Mouse (Mus musculus): ENCODE data around the gene Cd177. TPM values are rescaled to one million over a fixed set of nuclear protein-coding genes. Genes with fewer than 3 reads are reported as not detected.
A peak's percentile ranks its signal among the peaks of the same experiment; 100 is the strongest.
"Not testable (repeated sequence)": the region's sequence is repeated elsewhere in the genome, so short reads cannot be mapped to it uniquely, and the experiment has no call there.

Gene Cd177
- polyA plus RNA-seq, 1 experiment from 2014 or later: 0.11 TPM

DNA sequence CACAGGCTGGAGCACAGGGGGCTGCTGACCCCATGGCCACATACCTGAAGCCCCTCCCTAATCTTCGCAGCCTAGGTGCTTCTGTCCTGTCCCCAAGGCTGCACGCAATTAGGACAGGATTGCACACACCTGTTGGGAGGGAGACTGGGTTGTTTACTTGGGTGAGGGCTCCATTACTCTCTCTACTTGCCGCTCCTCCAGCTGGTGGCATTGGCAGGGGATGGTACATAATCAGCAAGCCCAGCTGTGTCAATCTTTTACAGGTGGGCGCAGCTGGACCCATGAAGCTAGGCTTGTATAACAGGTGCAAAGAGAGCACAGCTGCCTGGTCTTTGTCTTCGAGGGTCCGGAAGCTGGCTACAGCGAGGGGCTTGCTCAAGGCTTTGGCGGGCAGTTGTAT, 2.5 kb upstream of the Cd177 start:
- no peaks in the 10 kb centered on the region for H3K4me1 ChIP-seq (replicated peaks; ENCODE audit: control insufficient read depth, insufficient read depth, low read length)
- WGBS: 92% methylated on average over 8 of the region's 8 CpGs

DNA sequence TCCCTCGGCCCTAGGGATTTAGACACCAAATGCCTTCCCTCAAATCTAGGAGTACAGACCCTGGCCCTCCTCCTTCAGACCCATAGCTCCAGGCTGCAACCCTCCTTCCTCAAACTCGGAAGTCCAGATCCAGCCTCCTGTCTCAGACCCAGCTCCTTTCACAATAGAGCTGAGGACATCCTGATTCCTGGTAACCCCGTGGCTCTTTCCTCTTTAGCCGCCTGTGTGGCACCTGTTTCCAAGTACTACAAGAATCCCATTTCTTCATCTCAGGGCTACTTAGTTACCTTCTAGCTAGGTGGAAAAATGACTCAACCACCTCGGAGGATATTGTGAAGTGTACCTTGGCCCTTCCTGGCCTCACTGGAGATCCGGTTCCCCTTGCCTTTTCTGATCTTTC, 1.1 kb upstream of the Cd177 start:
- WGBS: 82% methylated on average over 6 of the region's 6 CpGs
- H3K4me2 ChIP-seq (replicated peaks): no peak overlapping the region
- no peaks in the 10 kb centered on the region for H3K36me3 ChIP-seq (replicated peaks; ENCODE audit: control insufficient read depth, insufficient read depth)
- DNase-seq (ENCODE audit: low spot score) (no peak), ATAC-seq (ENCODE audit: low FRiP score) (no peak)
- H3K4me1 ChIP-seq (replicated peaks; ENCODE audit: control insufficient read depth, insufficient read depth, low read length): no peaks in the 10 kb centered on the region
- no peak overlapping the region for H3K27ac ChIP-seq
- H3K4me3 ChIP-seq (replicated peaks; ENCODE audit: low read length): no peak overlapping the region
- no peaks in the 10 kb centered on the region for H3K27me3 ChIP-seq (ENCODE audit: control insufficient read depth, insufficient read depth, low read length)
- H3K9ac ChIP-seq: no peak overlapping the region
- no peaks in the 10 kb centered on the region for H3K9me3 ChIP-seq (ENCODE audit: control insufficient read depth, low read length)

More for the DNA sequence above, 2.5 kb upstream of the Cd177 start:
- no peaks in the 10 kb centered on the region for H3K9me3 ChIP-seq (ENCODE audit: control insufficient read depth, low read length)
- H3K4me2 ChIP-seq (replicated peaks): no peak overlapping the region
- no peak overlapping the region for H3K9ac ChIP-seq
- H3K27me3 ChIP-seq (ENCODE audit: control insufficient read depth, insufficient read depth, low read length): no peaks in the 10 kb centered on the region
- ATAC-seq (ENCODE audit: low FRiP score) (no peak), DNase-seq (ENCODE audit: low spot score) (no peak)
- H3K36me3 ChIP-seq (replicated peaks; ENCODE audit: control insufficient read depth, insufficient read depth): no peaks in the 10 kb centered on the region
- no peak overlapping the region for H3K27ac ChIP-seq
- H3K4me3 ChIP-seq (replicated peaks; ENCODE audit: low read length): no peak overlapping the region

DNA sequence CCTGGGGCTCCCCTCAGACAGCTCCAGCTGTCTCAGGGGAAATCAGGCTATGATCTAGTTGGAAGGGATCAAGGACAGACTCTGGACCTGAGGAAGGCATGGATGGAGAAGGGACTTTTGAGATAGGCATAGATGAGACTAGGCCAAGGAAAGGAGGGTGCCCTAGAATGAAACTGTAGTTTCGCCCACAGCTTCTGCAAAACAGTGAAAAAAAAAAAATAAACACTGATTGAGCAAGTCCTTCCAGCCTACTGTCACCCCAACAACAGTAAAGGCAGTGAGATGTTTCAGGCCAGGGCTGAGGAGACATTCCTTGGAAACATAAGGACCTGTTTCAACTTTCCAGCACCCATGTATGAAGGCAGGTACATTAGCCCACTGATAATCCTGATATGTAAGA, 1.6 kb downstream of the Cd177 start:
- no peaks in the 10 kb centered on the region for H3K4me1 ChIP-seq (replicated peaks; ENCODE audit: control insufficient read depth, insufficient read depth, low read length)
- no peak overlapping the region for H3K9ac ChIP-seq
- no peak for DNase-seq (ENCODE audit: low spot score)
- no peaks in the 10 kb centered on the region for H3K9me3 ChIP-seq (ENCODE audit: control insufficient read depth, low read length)
- no peak overlapping the region for H3K27ac ChIP-seq
- no peak for ATAC-seq (ENCODE audit: low FRiP score)
- 91% methylated on average over 1 of the region's 1 CpGs for WGBS
- H3K36me3 ChIP-seq (replicated peaks; ENCODE audit: control insufficient read depth, insufficient read depth): no peaks in the 10 kb centered on the region
- no peak overlapping the region for H3K4me2 ChIP-seq (replicated peaks)
- H3K27me3 ChIP-seq (ENCODE audit: control insufficient read depth, insufficient read depth, low read length): no peaks in the 10 kb centered on the region
- no peak overlapping the region for H3K4me3 ChIP-seq (replicated peaks; ENCODE audit: low read length)

DNA sequence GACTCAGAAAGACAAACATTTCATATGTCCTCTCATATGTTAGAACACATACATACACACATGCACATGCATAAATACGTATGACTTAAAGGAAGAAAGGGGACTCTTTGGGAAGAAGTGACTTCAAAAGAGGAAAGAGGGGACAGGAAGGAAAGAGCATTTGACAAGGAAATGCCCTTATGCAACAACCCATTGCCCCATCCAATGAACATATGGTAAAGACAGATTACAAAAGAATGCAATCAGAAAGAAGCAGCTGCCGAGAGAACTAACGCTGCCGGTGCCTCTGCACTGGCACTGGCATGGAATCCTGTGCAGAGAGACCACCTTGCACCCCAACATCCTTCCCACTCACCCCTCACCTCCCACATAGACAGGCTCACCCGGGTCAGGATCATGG, 6.6 kb downstream of the Cd177 start:
- H3K9me3 ChIP-seq (ENCODE audit: control insufficient read depth, low read length): no peaks in the 10 kb centered on the region
- no peak overlapping the region for H3K27ac ChIP-seq
- H3K36me3 ChIP-seq (replicated peaks; ENCODE audit: control insufficient read depth, insufficient read depth): no peaks in the 10 kb centered on the region
- DNase-seq (ENCODE audit: low spot score): no peak
- no peak for ATAC-seq (ENCODE audit: low FRiP score)
- H3K9ac ChIP-seq: no peak overlapping the region
- no peaks in the 10 kb centered on the region for H3K27me3 ChIP-seq (ENCODE audit: control insufficient read depth, insufficient read depth, low read length)
- no peak overlapping the region for H3K4me3 ChIP-seq (replicated peaks; ENCODE audit: low read length)
- no peak overlapping the region for H3K4me2 ChIP-seq (replicated peaks)
- WGBS: 74% methylated on average over 5 of the region's 5 CpGs
- peaks cover 9% of the 10 kb centered on the region for H3K4me1 ChIP-seq (replicated peaks; ENCODE audit: control insufficient read depth, insufficient read depth, low read length)

DNA sequence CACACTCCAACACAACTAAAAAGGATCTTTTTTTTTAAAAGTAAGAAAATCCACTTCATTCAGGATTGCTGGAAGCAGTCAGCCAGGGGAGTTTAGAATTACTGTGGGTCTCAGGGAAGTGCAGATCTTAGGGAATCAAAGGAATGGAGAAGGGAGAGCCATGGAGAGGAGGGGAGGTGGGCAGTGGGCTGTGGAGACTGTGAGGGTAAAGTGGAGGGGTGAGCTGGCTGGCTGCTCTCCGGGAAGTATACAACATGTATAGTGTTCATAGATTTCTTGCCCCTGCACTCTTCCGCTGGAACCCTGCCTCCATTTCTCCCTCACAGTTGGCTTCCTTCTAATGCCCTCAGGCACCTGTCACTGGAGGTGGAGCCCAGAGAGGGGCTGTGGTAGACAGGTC, 8.5 kb downstream of the Cd177 start:
- Histone ChIP-seq H3K4me1 (replicated peaks; ENCODE audit: control insufficient read depth, insufficient read depth, low read length) (peaks cover 9% of the 10 kb centered on the region), H3K27ac (no peak overlapping the region), H3K4me2 (replicated peaks) (no peak overlapping the region), H3K9ac (no peak overlapping the region), H3K36me3 (replicated peaks; ENCODE audit: control insufficient read depth, insufficient read depth) (no peaks in the 10 kb centered on the region), H3K4me3 (replicated peaks; ENCODE audit: low read length) (no peak overlapping the region), H3K9me3 (ENCODE audit: control insufficient read depth, low read length) (no peaks in the 10 kb centered on the region), H3K27me3 (ENCODE audit: control insufficient read depth, insufficient read depth, low read length) (no peaks in the 10 kb centered on the region)
- DNase-seq (ENCODE audit: low spot score) (no peak), ATAC-seq (ENCODE audit: low FRiP score) (no peak)
- WGBS: 79% methylated on average over 2 of the region's 2 CpGs

DNA sequence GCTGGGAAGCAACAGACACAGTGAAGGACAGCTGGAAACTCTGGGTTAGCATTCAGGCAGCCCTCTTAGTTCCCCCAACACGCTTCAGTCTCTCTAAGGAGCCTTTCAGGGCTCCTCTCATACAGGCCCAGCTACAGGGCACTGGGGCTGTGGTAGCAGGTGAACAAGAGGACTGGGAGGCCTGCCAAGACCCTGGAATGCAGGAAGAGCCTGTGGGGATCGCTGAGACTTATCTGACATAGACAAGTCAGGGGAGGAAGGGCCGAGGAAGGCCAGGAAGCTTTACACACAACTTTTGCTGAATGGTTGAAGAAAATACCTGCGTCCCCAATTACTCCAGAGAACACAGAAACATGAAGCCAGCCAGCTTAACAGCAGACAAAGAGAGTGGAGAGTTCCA, 9.4 kb downstream of the Cd177 start:
- ATAC-seq (ENCODE audit: low FRiP score) (no peak), DNase-seq (ENCODE audit: low spot score) (no peak)
- H3K4me3 ChIP-seq (replicated peaks; ENCODE audit: low read length): no peak overlapping the region
- no peak overlapping the region for H3K9ac ChIP-seq
- no peaks in the 10 kb centered on the region for H3K9me3 ChIP-seq (ENCODE audit: control insufficient read depth, low read length)
- no peak overlapping the region for H3K27ac ChIP-seq
- H3K4me2 ChIP-seq (replicated peaks): no peak overlapping the region
- 48% methylated on average over 4 of the region's 4 CpGs for WGBS
- peaks cover 9% of the 10 kb centered on the region for H3K4me1 ChIP-seq (replicated peaks; ENCODE audit: control insufficient read depth, insufficient read depth, low read length)
- no peaks in the 10 kb centered on the region for H3K27me3 ChIP-seq (ENCODE audit: control insufficient read depth, insufficient read depth, low read length)
- H3K36me3 ChIP-seq (replicated peaks; ENCODE audit: control insufficient read depth, insufficient read depth): no peaks in the 10 kb centered on the region

DNA sequence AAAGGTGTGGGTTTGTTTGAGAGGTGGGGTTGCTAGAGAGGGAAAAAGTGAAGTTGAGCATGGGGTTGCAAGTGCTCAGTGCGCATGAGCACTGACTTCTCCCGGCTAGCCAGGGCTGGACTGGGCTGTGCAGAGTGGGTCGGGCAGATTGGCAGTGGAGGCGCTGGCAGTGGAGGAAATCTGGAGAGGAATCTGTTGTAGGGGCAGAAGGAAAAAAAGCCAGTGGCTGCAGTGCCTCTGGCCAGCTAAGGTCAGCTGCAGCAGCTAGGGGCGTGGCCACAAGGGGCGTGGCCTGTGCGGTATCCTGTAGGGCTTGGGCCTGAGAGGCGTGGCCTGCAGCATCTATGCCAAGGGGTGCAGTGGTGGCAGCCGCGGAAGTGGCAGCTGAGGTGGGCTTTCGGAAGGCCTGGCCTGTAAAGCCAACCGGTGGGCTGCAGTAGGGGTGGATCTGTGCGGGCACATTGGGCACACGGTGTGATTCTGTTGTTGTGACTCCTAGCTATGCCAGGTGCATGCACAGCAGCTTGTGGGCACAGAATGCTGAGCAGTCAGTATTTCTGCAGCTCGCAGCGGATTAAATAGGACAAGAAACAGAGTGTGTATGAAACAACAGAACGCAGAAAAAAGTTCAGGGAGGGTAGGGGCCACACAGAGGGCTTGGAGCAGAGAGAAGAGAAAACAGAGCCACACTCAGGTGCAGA, 24.0 kb downstream of the Cd177 start:
- peak overlapping the region; percentile 44 for H3K9ac ChIP-seq

DNA sequence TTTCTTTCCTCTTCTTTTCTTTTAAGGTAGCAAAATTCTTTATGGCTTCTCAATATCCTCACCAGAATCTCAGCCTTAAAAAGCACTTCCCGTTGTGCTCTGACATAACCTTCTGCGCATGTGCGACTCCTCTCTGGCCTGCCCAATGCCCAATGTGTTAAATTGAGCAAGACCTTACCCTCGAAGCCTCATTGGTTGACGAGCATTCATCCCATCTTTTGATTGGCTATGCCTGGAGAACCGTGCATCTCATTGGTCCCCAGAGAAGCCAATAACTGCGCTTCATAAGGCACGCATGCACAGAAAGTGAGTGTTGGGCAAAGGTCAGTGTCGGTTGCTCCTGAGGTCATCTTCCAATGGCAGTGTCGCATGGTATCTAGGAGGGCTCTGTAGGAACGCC, 33.3 kb downstream of the Cd177 start, which contains the start of gene Gm4763:
Gene Gm4763, minus strand, starts transcription at position 101 of the 400 bp plus-strand sequence.
- not testable (repeated sequence) for H3K27ac ChIP-seq; H3K4me3 ChIP-seq (replicated peaks; ENCODE audit: low read length); H3K4me2 ChIP-seq (replicated peaks); ATAC-seq (ENCODE audit: low FRiP score); H3K4me1 ChIP-seq (replicated peaks; ENCODE audit: control insufficient read depth, insufficient read depth, low read length); H3K9ac ChIP-seq; H3K36me3 ChIP-seq (replicated peaks; ENCODE audit: control insufficient read depth, insufficient read depth); DNase-seq (ENCODE audit: low spot score); H3K9me3 ChIP-seq (ENCODE audit: control insufficient read depth, low read length); H3K27me3 ChIP-seq (ENCODE audit: control insufficient read depth, insufficient read depth, low read length)
- WGBS: 88% methylated on average over 11 of the region's 11 CpGs

More for the DNA sequence above, 24.0 kb downstream of the Cd177 start:
- Histone ChIP-seq H3K36me3 (replicated peaks; ENCODE audit: control insufficient read depth, insufficient read depth) (no peaks in the 10 kb centered on the region), H3K4me3 (replicated peaks; ENCODE audit: low read length) (peak overlapping the region; percentile 18), H3K27me3 (ENCODE audit: control insufficient read depth, insufficient read depth, low read length) (no peaks in the 10 kb centered on the region), H3K27ac (no peak overlapping the region), H3K4me2 (replicated peaks) (peak overlapping the region; percentile 39), H3K4me1 (replicated peaks; ENCODE audit: control insufficient read depth, insufficient read depth, low read length) (no peaks in the 10 kb centered on the region), H3K9me3 (ENCODE audit: control insufficient read depth, low read length) (no peaks in the 10 kb centered on the region)
- 19% methylated on average over 17 of the region's 17 CpGs for WGBS
- DNase-seq (ENCODE audit: low spot score) (no peak), ATAC-seq (ENCODE audit: low FRiP score) (peak; percentile 64; the same call in 1 of the 2 replicates)

DNA sequence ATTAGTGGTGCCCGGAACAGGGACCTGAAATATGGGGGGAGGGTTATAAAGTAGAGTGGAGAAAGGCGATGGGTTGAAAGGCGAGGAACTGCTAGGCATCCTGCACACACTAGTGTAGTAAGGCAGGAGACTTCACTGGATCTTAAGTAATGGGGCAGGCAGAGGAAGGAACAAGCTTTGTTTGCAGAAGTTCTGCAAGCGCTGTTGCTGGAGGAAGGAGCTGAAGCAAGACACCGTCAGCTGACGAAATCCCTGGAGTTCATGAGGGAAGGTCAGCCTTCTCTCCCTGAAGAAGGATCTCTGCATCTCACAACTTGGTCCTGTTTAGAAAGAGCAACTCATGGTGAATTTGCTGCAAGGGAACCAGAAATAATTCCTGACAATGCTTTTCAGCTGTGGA, 45.1 kb downstream of the Cd177 start:
- Histone ChIP-seq H3K27ac (no peak overlapping the region), H3K9ac (no peak overlapping the region), H3K27me3 (ENCODE audit: control insufficient read depth, insufficient read depth, low read length) (no peaks in the 10 kb centered on the region), H3K4me1 (replicated peaks; ENCODE audit: control insufficient read depth, insufficient read depth, low read length) (no peaks in the 10 kb centered on the region), H3K4me3 (replicated peaks; ENCODE audit: low read length) (no peak overlapping the region), H3K9me3 (ENCODE audit: control insufficient read depth, low read length) (no peaks in the 10 kb centered on the region), H3K36me3 (replicated peaks; ENCODE audit: control insufficient read depth, insufficient read depth) (no peaks in the 10 kb centered on the region), H3K4me2 (replicated peaks) (no peak overlapping the region)
- ATAC-seq (ENCODE audit: low FRiP score) (no peak), DNase-seq (ENCODE audit: low spot score) (no peak)
- 78% methylated on average over 6 of the region's 6 CpGs for WGBS

DNA sequence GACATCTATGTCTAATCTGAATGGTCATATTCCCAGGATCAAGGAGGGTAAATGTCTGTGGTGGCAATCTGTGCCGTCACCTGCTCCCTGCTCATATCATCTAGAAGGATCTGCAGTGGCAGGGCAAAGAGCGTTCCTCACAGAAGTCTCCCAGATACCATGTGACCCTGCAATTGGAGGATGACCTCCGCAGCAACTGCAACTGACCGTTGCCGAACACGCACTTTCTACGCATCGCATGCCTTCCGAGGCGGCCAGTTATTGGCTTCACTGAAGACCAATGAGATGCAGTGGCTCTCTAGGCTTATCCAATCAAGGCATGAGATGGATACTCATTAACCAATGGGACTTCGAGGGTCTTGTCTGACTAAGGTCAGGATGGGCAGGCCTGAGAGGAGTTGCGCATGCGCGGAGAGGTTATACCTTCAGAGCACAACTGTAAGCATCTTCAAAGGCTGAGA, 51.2 kb downstream of the Cd177 start, which contains the start of gene BC049730:
Gene BC049730, plus strand, starts transcription at position 411 of the 461 bp plus-strand sequence.
- WGBS: 94% methylated on average over 14 of the region's 14 CpGs
- H3K4me3 ChIP-seq (replicated peaks; ENCODE audit: low read length): no peak within 1 kb of the TSS
- ATAC-seq (ENCODE audit: low FRiP score) (no peak), DNase-seq (ENCODE audit: low spot score) (no peak)
- H3K36me3 ChIP-seq (replicated peaks; ENCODE audit: control insufficient read depth, insufficient read depth): no peaks in the 10 kb centered on the region
- H3K9ac ChIP-seq: no peak within 1 kb of the TSS
- H3K27me3 ChIP-seq (ENCODE audit: control insufficient read depth, insufficient read depth, low read length): no peaks in the 10 kb centered on the region
- H3K9me3 ChIP-seq (ENCODE audit: control insufficient read depth, low read length): no peaks in the 10 kb centered on the region
- H3K4me2 ChIP-seq (replicated peaks): no peak within 1 kb of the TSS
- no peaks in the 10 kb centered on the region for H3K4me1 ChIP-seq (replicated peaks; ENCODE audit: control insufficient read depth, insufficient read depth, low read length)
- H3K27ac ChIP-seq: no peak within 1 kb of the TSS
